20 mouse cellular contexts compared by ENCODE assay signal in genomic region chr2:72239993-72240392, GRCm38 (mm10). TPM values are rescaled to one million over a fixed set of nuclear protein-coding genes. Genes with fewer than 3 reads are reported as not detected.
DNase-seq lines count a peak whose midpoint lies in the region; ATAC-seq lines count a peak whose summit lies in the region.
"Had no signal": no experiment of that assay in that cellular context is flagged by ENCODE, and none has a peak within 500 bp of the region (broad histone marks: within the 10 kb centered on the region; RNA-seq: fewer than 3 reads in every experiment).

No protein-coding gene starts in this region.

- H3K9ac ChIP-seq in heart, embryonic 15.5 days = no peak overlapping the region
- no peak overlapping the region for H3K9ac ChIP-seq in embryonic facial prominence, embryonic 13.5 days
- H3K9ac ChIP-seq in limb, embryonic 15.5 days = no peak overlapping the region
- H3K9ac ChIP-seq: liver, embryonic 15.5 days; midbrain, embryonic 12.5 days; neural tube, embryonic 12.5 days had no signal

- H3K27ac ChIP-seq in heart, embryonic 15.5 days = peak overlapping the region; percentile 70
- peak overlapping the region; percentile 81 for H3K27ac ChIP-seq in embryonic facial prominence, embryonic 13.5 days
- peak overlapping the region; percentile 72 for H3K27ac ChIP-seq in limb, embryonic 15.5 days
- H3K27ac ChIP-seq: liver, embryonic 15.5 days; midbrain, embryonic 12.5 days; neural tube, embryonic 12.5 days had no signal

- 43% methylated on average over 7 of the region's 7 CpGs for WGBS in heart, embryonic 15.5 days
- 12% methylated on average over 7 of the region's 7 CpGs for WGBS in embryonic facial prominence, embryonic 13.5 days
- 17% methylated on average over 7 of the region's 7 CpGs for WGBS in limb, embryonic 15.5 days

- no peaks in the 10 kb centered on the region for H3K9me3 ChIP-seq in heart, embryonic 15.5 days (replicated peaks)
- no peaks in the 10 kb centered on the region for H3K9me3 ChIP-seq in embryonic facial prominence, embryonic 13.5 days
- no peaks in the 10 kb centered on the region for H3K9me3 ChIP-seq in limb, embryonic 15.5 days
- H3K9me3 ChIP-seq: liver, embryonic 15.5 days; midbrain, embryonic 12.5 days; neural tube, embryonic 12.5 days had no signal

- H3K4me2 ChIP-seq in heart, embryonic 15.5 days = no peak overlapping the region
- no peak overlapping the region for H3K4me2 ChIP-seq in embryonic facial prominence, embryonic 13.5 days
- no peak overlapping the region for H3K4me2 ChIP-seq in limb, embryonic 15.5 days
- H3K4me2 ChIP-seq: liver, embryonic 15.5 days; midbrain, embryonic 12.5 days; neural tube, embryonic 12.5 days had no signal

- no peak overlapping the region for H3K4me3 ChIP-seq in heart, embryonic 15.5 days
- H3K4me3 ChIP-seq in embryonic facial prominence, embryonic 13.5 days = no peak overlapping the region
- no peak overlapping the region for H3K4me3 ChIP-seq in limb, embryonic 15.5 days
- H3K4me3 ChIP-seq: liver, embryonic 15.5 days; midbrain, embryonic 12.5 days; neural tube, embryonic 12.5 days had no signal

- no peaks in the 10 kb centered on the region for H3K27me3 ChIP-seq in heart, embryonic 15.5 days
- H3K27me3 ChIP-seq in embryonic facial prominence, embryonic 13.5 days = no peaks in the 10 kb centered on the region
- H3K27me3 ChIP-seq in limb, embryonic 15.5 days = no peaks in the 10 kb centered on the region
- H3K27me3 ChIP-seq: liver, embryonic 15.5 days; midbrain, embryonic 12.5 days; Patski had no signal

- DNase-seq in gastrocnemius, adult 18-20 months (ENCODE audit: low spot score) = peak; percentile 47
- no peak for DNase-seq in gastrocnemius, postnatal 4 days (ENCODE audit: low spot score in 2 of 2)
- no peak for DNase-seq in heart, adult 11 months
- no peak for DNase-seq in thymus, adult 18-20 months
- DNase-seq: adrenal gland, postnatal 10 days; cerebellum, adult 11 months; cerebellum, postnatal 10 days; embryo, embryonic 11 days; kidney, adult 8-10 months; kidney, postnatal 14 days; thymus, postnatal 25 days had no signal

- H3K36me3 ChIP-seq in heart, embryonic 15.5 days = no peaks in the 10 kb centered on the region
- H3K36me3 ChIP-seq in embryonic facial prominence, embryonic 13.5 days = no peaks in the 10 kb centered on the region
- no peaks in the 10 kb centered on the region for H3K36me3 ChIP-seq in limb, embryonic 15.5 days
- H3K36me3 ChIP-seq: liver, embryonic 15.5 days; midbrain, embryonic 12.5 days; neural tube, embryonic 12.5 days had no signal

- ATAC-seq in heart, embryonic 15.5 days (replicated peaks; ENCODE audit: insufficient number of reproducible peaks, insufficient read depth, low FRiP score, low read depth) = no peak
- 0 out of 2 replicates have a peak, but pooled peaks have one; percentile 57 for ATAC-seq in embryonic facial prominence, embryonic 13.5 days (ENCODE audit: insufficient number of reproducible peaks, insufficient read depth, low FRiP score, low TSS enrichment, low read depth)
- ATAC-seq in limb, embryonic 15.5 days (ENCODE audit: insufficient number of reproducible peaks, low FRiP score, low TSS enrichment, low read depth) = no peak
- ATAC-seq: CD4-positive, CD25-positive, alpha-beta regulatory T cell, adult 4 months; forebrain, embryonic 14.5 days; Patski had no signal

- H3K4me1 ChIP-seq in heart, embryonic 15.5 days (replicated peaks) = peaks cover 52% of the 10 kb centered on the region
- H3K4me1 ChIP-seq in embryonic facial prominence, embryonic 13.5 days = peaks cover 47% of the 10 kb centered on the region
- peaks cover 44% of the 10 kb centered on the region for H3K4me1 ChIP-seq in limb, embryonic 15.5 days

RNA-seq across cellular contexts. Expression of gene Map3k20, which starts 45.4 kb away (rescaled TPM):
- 100 to 1,000 TPM; 335 to 441 TPM for total RNA-seq in gastrocnemius, adult 18-20 months (2021)
- total RNA-seq in gastrocnemius, postnatal 4 days (2021) = 100 to 1,000 TPM; 202 to 229 TPM
- 46.4 and 47.4 TPM in 2 replicates for polyA plus RNA-seq in heart, embryonic 15.5 days (2015; fragmentation: Nextera tagmentation; extraction: Ambion mirVana)
- polyA plus RNA-seq in embryonic facial prominence, embryonic 13.5 days (2015; fragmentation: Nextera tagmentation; extraction: Ambion mirVana) = 17.6 and 19.7 TPM in 2 replicates
- polyA plus RNA-seq in limb, embryonic 15.5 days (2015; fragmentation: Nextera tagmentation; extraction: Ambion mirVana) = 21.4 and 21.8 TPM in 2 replicates
